Mouse (Mus musculus) mesoderm, embryonic 11.5 days (tissue): Measurements from ENCODE around the gene Nemp1.
"Not testable (repeated sequence)": the region's sequence is repeated elsewhere in the genome, so short reads cannot be mapped to it uniquely, and the experiment has no call there.

Source experiments
- DNase-seq: peaks from one replicate; pipeline ENCODE4 v3.0.0-alpha.2; 2012; ENCODE audit warnings: low read depth, low spot score

The Nemp1 gene

DNA sequence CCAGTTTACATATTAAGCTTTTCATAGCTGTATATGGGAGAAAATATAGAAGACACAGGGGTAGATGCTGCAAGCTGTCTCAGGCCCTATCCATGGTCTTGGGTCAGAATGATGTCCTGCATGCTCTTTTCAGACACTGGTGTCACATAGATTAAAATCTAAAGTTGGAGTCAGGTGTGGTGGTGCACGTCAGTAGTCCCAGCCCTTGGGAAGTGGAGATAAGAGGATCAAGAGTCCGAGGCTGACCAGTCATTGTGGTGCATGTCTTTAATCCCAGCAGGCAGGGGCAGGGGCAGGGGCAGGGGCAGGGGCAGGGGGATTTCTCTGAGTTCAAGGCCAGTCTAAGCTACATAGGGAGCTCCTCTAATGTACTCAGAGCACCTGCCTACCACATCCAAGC lies 20.9 kb upstream of the Nemp1 start:
- no peak for DNase-seq

DNA sequence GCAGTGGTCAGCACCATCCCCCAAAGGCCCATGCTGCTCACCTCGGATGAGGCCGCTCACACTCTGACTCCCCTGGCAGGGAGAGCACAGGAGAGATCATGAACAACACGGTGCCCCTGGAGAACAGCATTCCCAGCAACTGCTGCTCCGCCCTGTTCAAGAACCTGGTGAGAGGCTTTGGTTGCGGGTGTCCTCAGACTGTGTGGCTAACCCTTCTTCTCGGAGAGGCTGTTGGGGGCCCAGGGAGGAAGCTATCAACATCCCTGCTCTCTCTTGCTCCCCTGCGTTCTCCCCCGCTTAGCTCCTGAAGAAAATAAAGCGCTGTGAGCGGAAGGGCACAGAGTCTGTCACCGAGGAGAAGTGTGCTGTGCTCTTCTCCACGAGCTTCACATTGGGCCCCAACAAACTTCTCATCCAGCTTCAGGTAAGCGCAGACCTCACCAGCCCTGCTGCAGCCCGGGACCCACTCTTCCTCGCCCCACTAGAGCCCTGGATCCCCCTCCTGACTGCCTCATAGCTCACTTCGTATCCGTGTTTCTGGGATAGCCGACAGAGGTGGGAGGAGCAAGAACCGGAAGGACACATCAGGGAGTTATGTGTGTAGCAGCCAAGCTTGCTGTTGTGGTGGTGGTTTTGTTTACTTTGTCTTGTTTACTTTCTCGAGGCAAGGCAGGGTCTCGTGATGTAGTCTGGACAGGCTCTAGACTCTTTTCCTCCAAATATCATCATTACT lies 13.6 kb upstream of the Nemp1 start:
- no peak for DNase-seq

DNA sequence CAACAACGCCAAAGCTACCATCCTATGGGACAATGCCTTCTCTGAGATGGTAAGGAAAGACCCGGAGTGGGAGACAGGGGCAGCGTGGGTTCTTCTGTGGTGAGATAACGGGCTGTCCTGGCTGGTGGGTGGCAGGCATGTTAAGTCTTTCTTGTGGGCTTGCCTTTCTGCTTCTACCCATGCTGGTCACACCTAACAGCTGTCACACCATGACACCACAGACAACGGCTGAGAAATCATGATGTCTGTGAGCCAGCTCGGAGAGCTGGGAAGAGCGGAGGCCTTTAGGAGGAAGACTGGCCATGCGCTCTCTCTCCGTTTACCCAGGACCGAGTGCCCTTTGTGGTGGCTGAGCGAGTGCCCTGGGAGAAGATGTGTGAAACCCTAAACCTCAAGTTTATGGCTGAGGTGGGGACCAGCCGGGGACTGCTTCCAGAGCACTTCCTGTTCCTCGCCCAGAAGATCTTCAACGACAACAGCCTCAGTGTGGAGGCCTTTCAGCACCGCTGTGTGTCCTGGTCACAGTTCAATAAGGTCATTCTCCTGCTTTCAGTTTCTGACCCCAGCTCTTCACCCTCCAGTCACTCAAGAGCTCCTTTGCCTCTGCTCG lies 11.6 kb upstream of the Nemp1 start:
- no peak for DNase-seq

DNA sequence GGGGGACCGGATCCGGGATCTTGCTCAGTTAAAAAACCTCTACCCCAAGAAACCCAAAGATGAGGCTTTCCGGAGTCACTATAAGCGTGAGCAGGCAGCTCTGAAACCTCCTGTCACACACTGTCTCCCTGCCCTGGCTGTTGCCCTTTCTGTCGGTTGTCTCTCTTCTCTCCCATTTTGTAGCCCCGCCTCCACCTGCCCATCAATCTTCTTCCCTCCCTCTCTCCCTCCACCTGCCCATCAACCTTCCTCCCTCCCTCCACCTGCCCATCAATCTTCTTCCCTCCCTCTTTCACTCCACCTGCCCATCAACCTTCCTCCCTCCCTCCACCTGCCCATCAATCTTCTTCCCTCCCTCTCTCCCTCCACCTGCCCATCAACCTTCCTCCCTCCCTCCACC lies 9.1 kb upstream of the Nemp1 start:
- DNase-seq: not testable (repeated sequence)

DNA sequence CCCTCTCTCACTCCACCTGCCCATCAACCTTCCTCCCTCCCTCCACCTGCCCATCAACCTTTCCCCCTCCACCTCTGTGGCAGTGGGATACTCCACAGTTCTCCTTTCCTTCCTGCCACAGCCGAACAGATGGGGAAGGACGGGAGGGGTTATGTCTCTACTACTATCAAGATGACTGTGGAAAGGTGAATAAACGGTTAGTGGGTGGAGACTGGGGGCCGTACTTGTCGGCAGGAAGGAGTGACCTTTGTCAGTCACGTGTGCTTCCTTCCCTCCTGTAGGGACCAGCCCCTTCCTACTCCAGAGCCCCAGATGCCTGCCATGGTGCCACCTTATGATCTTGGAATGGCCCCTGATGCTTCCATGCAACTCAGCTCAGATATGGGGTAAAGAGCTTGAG lies 8.6 kb upstream of the Nemp1 start:
- no peak for DNase-seq

DNA sequence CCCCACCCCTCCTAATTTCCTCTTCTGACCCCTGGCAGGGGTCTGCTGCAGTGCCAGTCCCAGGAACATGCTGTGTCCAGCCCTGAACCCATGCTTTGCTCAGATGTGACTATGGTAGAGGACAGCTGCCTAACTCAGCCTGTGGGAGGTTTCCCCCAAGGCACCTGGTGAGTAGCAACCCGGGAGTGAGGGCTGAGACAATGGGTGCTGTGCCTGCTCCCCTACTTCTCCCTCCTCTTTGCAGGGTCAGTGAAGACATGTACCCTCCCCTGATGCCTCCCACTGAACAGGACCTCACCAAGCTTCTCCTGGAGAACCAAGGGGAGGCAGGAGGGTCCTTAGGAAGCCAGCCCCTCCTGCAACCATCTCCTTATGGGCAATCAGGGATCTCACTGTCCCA lies 7.2 kb upstream of the Nemp1 start:
- no peak for DNase-seq

DNA sequence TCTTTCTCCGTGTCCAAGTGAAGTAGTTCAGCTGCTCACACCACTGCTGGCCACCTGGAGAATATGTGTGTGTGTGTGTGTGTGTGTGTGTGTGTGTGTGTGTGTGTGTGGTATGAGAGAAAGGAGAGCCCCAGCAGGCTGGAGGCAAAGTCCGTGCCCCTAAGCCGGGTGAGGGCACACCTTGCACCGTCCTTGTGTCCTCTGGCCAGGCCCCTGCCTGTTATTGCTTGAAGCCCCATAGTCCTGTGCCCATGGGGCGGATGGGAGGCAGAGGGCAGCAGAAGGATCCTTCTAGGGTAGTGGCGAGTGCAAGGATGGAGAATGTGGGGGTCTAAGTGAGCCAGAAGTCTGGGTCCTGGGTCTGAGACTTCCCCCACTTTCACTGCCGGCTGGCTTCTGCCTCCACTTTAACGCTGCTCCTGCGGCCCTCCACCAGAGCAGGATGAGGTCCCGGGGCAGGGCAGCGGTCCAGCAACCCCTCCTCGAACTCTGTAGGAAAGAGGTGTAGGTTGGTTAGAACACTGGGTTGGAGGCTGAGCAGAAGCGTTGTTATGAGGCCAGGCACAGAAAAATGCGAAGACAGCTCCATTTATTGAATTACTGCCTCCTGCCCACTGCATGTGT lies 5.3 kb upstream of the Nemp1 start:
- no peak for DNase-seq

DNA sequence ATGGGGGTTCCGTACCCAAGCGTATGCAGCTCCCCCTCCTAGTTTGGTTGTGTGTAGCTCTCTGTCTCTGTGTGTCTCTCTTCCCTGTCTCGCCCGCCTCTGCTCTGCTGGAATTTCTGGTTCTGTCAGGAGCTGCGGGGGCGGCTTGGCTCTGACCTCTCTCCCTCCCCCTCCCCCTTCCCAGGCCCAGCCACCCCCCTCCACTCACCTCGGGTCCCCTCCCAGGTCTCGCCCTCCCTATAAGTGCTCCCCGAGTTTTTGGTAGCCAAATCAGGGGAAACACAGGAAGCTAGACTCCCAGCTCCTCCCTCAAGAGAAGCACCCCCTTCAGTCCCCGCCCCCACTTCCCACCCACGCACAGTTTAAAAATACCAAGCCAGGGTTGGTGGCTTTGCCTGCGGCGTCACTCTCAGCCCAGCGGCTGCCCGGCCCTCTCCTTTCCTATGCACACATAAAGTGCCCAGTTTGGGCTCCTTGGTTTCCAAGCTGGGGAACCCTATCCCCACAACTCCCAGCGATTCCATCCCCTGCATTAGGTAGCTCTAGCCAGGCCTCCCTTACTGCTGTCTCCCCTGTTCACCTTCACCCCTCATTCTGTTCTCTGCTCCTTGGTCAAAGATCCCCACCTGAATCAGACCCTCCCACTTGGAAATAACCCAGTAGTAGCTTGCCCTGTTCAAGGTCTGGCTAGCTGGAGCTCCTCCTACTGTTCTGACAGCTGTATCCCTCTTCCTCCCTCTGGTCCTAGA lies 4.6 kb upstream of the Nemp1 start:
- no peak for DNase-seq

DNA sequence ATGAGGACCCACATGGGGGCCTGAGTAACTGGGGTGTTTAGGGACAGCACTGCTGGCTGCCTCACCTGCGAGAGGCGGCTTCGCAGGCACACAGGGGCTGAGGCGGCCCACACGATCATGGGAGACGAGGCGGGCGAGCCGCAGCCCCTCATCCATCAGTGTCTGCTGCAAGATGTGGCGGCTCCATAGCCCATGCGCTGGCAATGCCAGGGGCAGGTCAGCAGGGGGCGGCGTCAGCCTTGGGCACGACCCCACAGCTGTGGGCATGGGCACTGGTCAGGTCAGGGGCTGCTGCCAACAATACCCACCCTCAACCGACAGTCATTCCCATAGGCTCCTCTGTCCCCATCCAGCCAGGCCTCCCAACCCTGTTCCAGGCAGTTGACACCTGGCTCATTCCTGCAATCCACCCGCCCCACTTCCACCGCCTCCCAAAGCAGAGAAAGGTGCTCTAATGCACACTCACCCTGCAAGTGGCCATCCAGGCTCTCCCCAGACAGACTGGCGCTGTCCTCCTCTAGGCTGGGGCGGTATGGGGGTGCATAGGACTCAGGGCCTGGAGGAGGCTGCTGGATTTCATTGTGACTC lies 3.9 kb upstream of the Nemp1 start:
- DNase-seq: no peak

DNA sequence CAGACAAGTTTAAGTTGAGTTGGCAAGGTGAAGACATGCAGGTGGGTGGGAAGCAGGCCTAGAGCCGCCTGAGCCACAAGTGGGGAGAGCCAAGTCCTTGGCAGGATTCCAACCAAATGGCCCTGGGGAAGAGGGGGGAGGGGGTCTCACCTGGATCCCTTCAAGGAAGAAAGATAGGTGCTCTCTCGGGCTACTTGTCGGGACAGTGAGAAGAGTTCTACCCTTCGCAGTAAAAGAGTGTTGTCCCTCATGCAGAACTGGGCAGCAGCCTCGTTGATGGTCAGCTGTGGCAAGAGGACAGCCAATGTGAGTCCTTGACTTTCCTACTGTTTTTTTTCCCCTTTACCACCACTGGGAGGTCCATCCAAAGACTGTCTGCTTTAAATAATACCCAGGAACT lies 3.1 kb upstream of the Nemp1 start:
- DNase-seq: no peak

DNA sequence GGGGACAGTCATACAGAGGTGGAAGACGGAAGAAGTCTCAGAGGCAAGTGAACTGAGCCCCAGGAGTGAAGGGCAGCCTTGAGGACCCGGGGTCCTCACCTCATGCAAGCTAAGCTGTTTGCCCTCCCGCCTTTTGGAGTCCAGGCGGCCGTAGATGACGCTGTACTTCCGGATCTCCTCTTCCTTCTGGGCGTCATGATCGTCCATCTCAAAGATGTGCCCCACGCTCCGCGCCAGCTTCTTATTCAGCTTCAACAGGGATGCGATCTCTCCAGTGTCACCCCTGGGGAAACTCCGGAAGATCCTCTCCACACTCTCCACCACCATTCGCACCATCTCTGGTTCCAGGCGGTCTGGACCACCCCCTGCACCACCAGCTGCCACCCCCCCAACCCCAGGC lies 2.5 kb upstream of the Nemp1 start:
- DNase-seq: no peak

DNA sequence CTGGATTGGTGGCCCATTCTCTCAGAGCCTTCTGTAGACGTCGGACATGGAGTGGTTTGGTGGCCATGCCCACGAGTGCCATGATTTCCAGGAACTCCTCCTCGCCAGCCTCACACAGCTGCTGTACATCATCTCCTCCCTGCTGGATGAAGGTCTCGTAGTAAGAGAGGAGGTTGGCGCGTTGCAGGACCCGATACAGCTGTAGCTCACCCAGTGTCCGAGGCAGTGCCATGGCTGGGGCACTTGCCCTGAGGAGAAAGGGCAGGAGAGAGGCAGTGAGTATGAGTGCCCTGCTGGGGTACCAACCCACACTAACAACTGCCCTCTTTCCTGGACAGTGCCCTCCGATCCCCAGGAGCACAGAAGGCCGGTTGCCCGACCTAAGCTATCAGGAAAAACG lies 1.8 kb upstream of the Nemp1 start:
- DNase-seq: no peak

DNA sequence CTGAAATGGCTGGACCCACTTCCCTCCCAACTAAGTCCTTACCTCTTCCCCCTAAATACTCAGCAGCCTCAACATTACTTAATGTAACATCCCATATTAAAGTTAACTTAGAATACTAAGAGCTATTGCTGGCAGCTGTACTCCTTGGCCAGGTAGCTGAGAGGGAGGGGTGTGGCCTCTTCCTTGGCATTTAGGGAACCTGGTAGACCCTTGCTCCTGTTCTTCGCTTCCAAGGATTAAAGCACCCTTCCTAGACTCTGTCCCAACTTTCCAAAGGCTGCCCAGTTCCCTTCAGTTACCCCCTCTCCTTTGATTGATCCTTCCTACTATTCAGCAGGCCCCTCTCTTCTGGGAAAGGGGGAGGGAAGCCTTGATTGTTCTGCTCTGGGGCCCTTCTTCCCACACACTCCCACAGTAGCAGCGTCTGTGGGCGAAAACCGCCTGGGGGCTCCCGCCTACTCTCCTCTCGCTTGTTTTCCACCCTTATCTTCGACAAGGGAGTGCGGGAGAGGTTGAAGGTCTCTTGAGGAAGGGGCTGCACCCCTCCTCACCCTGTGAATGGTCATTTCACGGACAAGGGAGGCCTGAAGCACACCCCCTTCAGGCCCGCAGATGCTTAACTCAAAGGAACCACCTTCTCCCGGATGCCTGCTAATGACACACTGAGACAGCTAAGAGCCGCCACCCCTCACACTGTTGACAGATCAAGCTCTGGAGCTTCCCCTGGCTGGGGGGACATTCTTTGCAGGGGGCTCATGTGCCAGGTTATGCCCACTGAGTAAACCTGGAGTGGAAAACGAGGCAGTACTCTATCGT lies 1.1 kb upstream of the Nemp1 start:
- no peak for DNase-seq

DNA sequence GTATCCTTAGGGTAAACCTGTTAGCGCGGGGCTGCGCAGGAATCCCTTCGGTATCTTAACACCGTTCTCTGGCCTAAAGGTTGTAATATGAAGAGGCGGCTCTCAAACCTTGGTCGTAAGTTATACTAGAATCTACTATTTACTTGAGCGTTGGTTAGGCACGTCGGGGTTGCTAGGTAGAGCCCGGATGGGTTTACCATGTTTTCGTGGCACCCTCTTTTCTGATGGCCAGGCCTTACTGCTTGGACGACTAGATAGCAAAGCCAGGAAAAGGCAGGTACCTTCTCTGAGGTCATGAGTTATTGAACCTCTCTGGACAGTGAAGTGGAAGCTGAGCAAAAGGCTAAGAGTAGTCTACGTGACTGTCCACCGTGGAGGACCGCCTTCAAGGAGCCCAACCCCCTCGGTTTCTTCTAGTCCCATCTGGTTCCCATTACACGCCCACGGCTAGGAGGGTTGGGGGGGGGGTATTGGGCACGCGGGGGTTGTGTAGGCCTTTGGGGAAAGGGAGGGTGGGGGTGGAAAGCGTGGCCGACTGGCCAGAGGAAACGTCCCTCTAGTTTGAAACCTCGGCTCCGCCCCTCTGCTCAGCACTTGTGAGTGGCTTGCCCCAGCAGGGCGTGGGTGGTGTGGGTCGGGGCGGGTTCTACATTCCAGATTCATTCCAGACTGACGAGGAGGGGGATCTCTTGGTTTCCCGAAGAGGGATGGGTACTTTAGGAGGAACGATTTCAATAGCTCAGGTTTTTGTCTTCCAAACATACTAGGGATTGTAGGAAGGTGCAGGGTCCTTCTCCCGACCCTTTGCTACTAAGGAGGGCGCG lies 780 bp downstream of the Nemp1 start:
- DNase-seq: peak; percentile 92

DNA sequence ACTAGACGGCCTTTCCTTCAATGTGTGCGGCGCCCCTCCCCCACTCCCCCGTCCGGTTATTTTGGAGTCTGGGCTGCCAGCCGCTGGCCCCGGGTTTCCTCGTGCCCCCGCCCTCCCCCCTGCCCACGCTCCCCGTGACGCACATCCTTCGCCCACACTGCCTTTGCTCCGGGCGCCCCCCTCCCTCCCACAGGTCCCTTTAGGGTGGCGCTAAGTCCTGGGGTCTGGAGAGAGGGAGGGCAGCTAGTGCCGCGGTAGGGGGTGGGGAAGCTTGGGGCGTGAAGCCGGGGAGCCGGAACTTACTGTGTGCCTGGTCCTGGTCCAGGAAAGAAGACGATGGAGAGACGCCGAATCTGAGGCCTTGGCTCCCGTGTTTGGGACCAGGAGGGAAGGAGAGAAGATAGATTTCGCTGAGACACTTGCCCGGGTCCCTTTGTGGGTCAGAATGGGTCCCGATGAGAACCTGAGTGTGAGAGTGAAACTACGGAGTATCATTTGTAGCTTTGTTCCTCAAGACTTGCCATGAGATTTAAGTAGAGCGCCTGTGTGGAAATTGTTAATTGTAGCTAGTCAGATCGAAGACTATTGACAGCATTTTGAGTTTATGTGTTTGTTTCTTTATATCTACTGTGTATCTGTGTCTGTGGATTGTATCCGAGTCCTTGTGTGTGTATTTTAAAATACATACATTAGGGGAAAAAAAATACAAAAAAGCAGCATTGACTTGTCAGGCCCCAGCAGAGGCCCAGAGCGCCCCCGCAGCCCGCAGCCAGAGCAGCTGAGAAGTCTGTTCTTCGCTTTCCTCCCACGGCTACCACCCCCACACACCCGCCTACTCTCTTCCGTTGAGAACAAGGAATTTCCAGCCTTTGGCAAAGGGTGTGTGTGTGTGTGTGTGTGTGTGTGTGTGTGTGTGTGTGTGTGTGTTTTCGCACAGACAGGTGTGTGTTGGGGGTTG lies 1.7 kb downstream of the Nemp1 start, which contains the start of gene Nab2:
TSS of gene Nab2 (minus strand) at position 476 of the 958 bp plus-strand sequence.
- peak; percentile 60 for DNase-seq

DNA sequence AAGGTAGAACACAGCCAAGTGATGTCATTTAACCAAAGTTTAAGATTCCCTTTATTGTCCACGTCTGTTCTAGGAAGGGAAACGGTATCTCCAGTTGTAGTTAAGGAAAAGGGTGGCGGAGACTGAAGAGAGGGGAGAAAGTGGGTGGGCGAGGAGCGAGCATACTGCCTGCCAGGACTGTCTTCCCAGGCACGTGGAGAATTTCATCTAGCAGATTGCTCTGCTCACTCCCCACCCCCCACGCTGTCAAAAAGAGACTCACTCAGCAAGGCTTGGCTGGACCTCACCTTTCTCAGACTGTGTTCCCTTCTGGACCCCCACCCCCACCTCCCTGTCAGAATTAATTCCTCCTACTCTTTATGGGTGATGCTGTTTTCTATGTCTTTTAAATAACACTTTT lies 2.5 kb downstream of the Nemp1 start:
- no peak for DNase-seq

DNA sequence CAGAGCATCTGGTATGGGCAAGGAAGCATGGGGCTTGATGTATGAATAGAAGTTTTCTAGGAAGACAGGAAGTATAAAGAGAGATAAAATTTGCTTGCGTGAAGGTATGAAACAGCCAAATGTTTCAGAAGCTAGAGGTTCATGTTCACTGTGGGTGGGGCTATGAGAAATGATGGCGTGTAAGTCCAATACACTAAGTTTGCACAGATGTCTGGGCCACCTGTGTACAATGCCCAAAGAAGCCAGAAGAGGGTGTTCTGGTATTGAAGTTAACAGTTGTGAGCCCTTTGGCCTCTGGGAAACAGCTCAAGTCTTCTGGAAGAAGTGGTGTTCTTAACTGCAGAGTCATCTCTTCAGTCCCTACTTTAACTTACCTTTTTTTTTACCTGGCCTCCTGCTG lies 3.5 kb downstream of the Nemp1 start:
- DNase-seq: no peak

DNA sequence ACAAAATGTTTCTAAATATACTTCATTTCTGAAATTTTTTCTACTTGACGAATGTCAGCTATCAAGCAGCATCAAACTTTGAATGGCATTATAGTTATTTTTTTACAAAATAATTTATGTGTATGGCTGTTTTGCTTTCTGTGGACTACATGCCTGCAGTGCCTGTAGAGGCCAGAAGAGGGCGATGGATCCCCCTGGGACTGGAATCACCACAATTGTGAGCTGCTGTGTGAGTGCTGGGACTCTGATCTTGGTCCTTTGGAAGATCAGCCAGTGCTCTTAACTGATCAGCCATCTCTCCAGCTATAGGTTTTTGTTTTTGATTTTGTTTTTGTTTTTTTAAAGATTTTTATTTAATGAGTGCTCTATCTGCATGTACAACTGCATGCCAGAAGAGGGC lies 4.6 kb downstream of the Nemp1 start:
- no peak for DNase-seq

DNA sequence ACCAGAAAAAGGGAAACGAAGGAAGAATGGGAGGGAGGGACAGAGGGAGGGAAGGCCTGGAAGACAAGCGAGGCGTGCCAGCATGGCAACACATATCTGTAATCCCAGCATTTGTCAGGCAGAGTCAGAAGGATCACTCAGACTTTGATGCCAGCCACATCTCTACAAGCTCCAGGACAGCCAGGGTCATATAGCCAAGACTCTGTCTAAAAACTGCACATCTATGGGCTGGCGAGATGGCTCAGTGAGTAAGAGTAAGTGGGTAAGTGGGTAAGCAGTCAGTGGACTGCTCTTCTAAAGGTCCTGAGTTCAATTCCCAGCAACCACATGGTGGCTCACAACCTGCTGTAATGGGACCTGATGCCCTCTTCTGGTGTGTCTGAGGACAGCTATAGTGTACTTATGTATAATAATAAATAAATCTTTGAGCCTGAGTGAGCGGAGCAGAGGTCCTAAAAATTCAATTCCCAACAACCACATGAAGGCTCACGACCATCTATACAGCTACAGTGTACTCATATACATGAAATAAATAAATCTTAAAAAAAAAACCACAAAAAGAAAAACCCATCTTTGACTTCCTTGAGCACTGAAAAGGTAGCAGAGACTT lies 7.5 kb downstream of the Nemp1 start:
- DNase-seq: no peak
